Mouse (Mus musculus) embryonic facial prominence, embryonic 12.5 days (tissue): ENCODE measurements around the gene Sort1. TPM values are rescaled to one million over a fixed set of nuclear protein-coding genes. Genes with fewer than 3 reads are reported as not detected.

Experiments used
- ATAC-seq: fragments of 200-750 bp; cut with Nextera tagmentation; 2 replicates; pipeline ENCODE4 v1.8.0; 2017; ENCODE audit not compliant: insufficient number of reproducible peaks, insufficient read depth, low FRiP score, low TSS enrichment
- H3K27ac ChIP-seq: fragments of 300-500 bp; sonication (generic); 2 replicates; pipeline ENCODE4 v1.5.1; 2016; ENCODE audit warnings: mild to moderate bottlenecking
- H3K27me3 ChIP-seq: fragments of 300-500 bp; sonication (generic); 2 replicates; pipeline ENCODE4 v1.6.1; 2016; ENCODE audit warnings: mild to moderate bottlenecking, moderate library complexity
- H3K36me3 ChIP-seq: fragments of 300-500 bp; sonication (generic); 2 replicates; pipeline ENCODE4 v1.6.1; 2016; ENCODE audit warnings: mild to moderate bottlenecking
- H3K4me1 ChIP-seq: fragments of 300-500 bp; sonication (generic); 2 replicates; pipeline ENCODE4 v1.6.1; 2016
- H3K4me2 ChIP-seq: fragments of 300-500 bp; sonication (generic); replicated peaks from 2 replicates; pipeline ENCODE4 v1.6.1; 2016; ENCODE audit warnings: mild to moderate bottlenecking, moderate library complexity
- H3K4me3 ChIP-seq: fragments of 300-500 bp; sonication (generic); 2 replicates; pipeline ENCODE4 v1.5.1; 2016; ENCODE audit warnings: mild to moderate bottlenecking
- H3K9ac ChIP-seq: fragments of 300-500 bp; sonication (generic); 2 replicates; pipeline ENCODE4 v1.6.1; 2016; ENCODE audit warnings: mild to moderate bottlenecking, moderate library complexity
- H3K9me3 ChIP-seq: fragments of 300-500 bp; sonication (generic); 2 replicates; pipeline ENCODE4 v1.6.1; 2016; ENCODE audit warnings: mild to moderate bottlenecking, moderate library complexity
- WGBS: fragments of 180-500 bp; shearing (Covaris S2); methylation state at CpG from one replicate; pipeline ENCODE4 v1.1.7; 2016; 5-methylcytosine and 5-hydroxymethylcytosine counted together
- polyA plus RNA-seq: library from polyadenylated mRNA; unstranded; fragments of >200 nt; fragmentation: Nextera tagmentation; extraction: Ambion mirVana; gene quantifications from 2 replicates; pipeline ENCODE4 v1.2.1, GENCODE M21; 2016

Gene Sort1
- polyA plus RNA-seq, 1 experiment from 2014 or later: 15.8 TPM

GRCm38 (mm10) chr3:108400442-108400841 lies 116.6 kb downstream of the Sort1 start:
- H3K9ac ChIP-seq: no peak overlapping the region
- H3K4me1 ChIP-seq: peaks cover 11% of the 10 kb centered on the region
- H3K4me3 ChIP-seq: no peak overlapping the region
- 81% methylated on average over 5 of the region's 5 CpGs for WGBS
- H3K4me2 ChIP-seq: no peak overlapping the region
- no peak overlapping the region for H3K27ac ChIP-seq
- H3K36me3 ChIP-seq: peaks cover 19% of the 10 kb centered on the region
- no peaks in the 10 kb centered on the region for H3K9me3 ChIP-seq
- H3K27me3 ChIP-seq: no peaks in the 10 kb centered on the region
- ATAC-seq: no peak

DNA sequence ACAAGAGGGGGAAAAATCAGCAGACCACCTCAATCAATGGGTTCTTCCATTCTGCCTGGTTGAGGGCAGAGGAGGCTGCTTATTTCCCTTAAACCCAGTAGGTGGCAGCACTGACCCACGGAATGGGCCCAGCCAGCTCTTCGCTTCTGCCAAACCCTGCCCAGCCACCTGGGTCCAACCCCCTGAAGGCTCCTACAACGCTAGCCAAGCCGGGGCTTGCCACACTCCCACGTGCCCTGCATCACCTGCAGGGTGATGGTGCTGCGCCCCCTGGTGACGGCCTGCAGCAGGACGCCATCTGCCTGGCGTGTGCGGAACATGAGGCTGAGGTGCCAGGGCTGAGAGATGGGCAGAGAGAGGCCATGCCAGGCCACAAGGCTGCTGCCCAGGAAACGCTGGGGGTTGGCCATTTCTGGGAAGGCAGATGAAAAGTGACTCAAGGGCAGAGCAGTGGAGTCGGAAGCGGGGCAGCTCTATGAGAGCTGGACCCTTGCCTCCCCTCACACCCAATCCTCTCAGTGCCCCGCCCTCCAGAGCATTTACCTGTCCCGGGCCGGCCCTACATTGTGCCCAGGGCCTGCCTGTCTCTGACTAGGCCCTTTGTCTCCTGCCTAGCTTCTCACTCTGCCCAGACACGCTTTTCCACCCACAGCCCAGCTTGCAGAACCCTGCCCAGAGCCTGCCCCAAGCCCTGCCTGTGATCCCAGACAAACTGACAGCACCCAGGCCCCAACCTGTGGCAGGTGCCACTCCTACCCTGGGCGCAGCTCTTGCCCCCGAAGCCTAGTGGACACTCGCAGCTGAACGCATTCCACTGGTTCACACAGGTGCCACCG lies 118.0 kb downstream of the Sort1 start:
- ATAC-seq: peak; percentile 70
- 36% methylated on average over 22 of the region's 22 CpGs for WGBS
- H3K4me2 ChIP-seq: peak overlapping the region; percentile 37

DNA sequence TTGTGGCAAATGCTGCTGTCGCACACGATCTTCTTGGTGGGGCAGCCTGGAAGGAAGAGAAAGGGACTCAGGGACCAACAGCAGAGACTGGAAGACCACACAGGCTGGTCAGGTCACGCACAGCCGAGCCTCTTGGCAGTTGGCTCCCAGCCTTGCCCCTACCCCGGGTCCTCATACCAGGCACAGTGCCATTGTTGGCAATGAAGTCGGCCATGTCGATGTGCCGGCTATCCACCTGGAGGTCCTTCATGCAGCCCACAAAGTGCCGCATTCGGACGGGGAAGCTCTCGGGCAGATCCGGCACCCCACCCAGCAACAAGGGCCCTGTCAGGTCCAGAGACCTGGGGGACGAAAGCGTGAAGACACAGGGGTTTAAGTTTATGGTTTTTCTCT lies 118.6 kb downstream of the Sort1 start:
- Histone ChIP-seq H3K27me3 (no peaks in the 10 kb centered on the region), H3K4me2 (no peak overlapping the region), H3K4me1 (peaks cover 17% of the 10 kb centered on the region), H3K27ac (0 out of 2 replicates have a peak overlapping the region, but pooled peaks have one; percentile 17), H3K9me3 (no peaks in the 10 kb centered on the region), H3K9ac (no peak overlapping the region), H3K36me3 (peaks cover 5% of the 10 kb centered on the region), H3K4me3 (no peak overlapping the region)
- ATAC-seq: no peak
- 90% methylated on average over 15 of the region's 15 CpGs for WGBS

More for the DNA sequence above, 118.0 kb downstream of the Sort1 start:
- Histone ChIP-seq H3K4me1 (peaks cover 17% of the 10 kb centered on the region), H3K27ac (peak overlapping the region; percentile 17; the same call in 1 of the 2 replicates), H3K9ac (peak overlapping the region; percentile 20), H3K36me3 (peaks cover 5% of the 10 kb centered on the region), H3K9me3 (no peaks in the 10 kb centered on the region), H3K27me3 (no peaks in the 10 kb centered on the region), H3K4me3 (no peak overlapping the region)

- Histone ChIP-seq H3K4me1 (peaks cover 27% of the 10 kb centered on the region), H3K27ac (0 out of 2 replicates have a peak overlapping the region, but pooled peaks have one; percentile 23), H3K4me2 (peak overlapping the region; percentile 25; the same call in 1 of the 2 replicates), H3K27me3 (no peaks in the 10 kb centered on the region; the same call in 1 of the 2 replicates), H3K4me3 (no peak overlapping the region), H3K9me3 (no peaks in the 10 kb centered on the region), H3K36me3 (peaks cover 4% of the 10 kb centered on the region; the same call in 1 of the 2 replicates), H3K9ac (no peak overlapping the region)
- 50% methylated on average over 14 of the region's 14 CpGs for WGBS
- ATAC-seq: no peak
Observed at GRCm38 (mm10) chr3:108405536-108406305, 121.8 kb downstream of the Sort1 start.

- no peak overlapping the region for H3K4me2 ChIP-seq
- 89% methylated on average over 24 of the region's 24 CpGs for WGBS
- no peak overlapping the region for H3K9ac ChIP-seq
- H3K27me3 ChIP-seq: no peaks in the 10 kb centered on the region; the same call in 1 of the 2 replicates
- no peak overlapping the region for H3K4me3 ChIP-seq
- ATAC-seq: no peak
- peaks cover 32% of the 10 kb centered on the region for H3K4me1 ChIP-seq
- no peak overlapping the region for H3K27ac ChIP-seq
- peaks cover 4% of the 10 kb centered on the region; the same call in 1 of the 2 replicates for H3K36me3 ChIP-seq
- H3K9me3 ChIP-seq: no peaks in the 10 kb centered on the region
Observed at GRCm38 (mm10) chr3:108406306-108406885, 122.5 kb downstream of the Sort1 start.

DNA sequence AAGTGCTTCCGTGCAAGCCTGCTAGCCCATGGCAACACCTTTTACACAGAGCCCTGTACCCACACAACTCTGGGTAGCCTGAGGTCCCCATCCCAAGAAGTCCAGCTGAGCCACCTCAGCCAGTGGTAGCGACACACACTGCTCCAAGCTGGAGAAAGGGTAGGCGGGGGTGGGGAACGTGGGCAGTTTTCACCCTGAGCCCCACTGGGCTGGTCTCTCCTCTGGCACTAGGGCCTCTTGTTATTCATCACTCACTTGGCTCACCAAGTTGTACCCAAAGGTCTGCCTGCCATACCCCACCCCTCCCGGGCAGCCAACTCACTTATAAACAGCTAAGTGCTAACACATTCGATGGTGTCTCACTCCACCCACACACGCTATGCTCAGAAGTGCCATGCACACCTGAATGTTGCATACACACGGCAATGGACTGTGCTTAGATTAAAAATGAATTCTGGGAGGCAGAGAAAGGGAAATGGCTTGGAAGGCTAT lies 124.7 kb downstream of the Sort1 start:
- no peak overlapping the region for H3K4me2 ChIP-seq
- H3K27me3 ChIP-seq: no peaks in the 10 kb centered on the region; the same call in 1 of the 2 replicates
- H3K36me3 ChIP-seq: peaks cover 23% of the 10 kb centered on the region
- 89% methylated on average over 8 of the region's 8 CpGs for WGBS
- no peak overlapping the region for H3K9ac ChIP-seq
- H3K27ac ChIP-seq: no peak overlapping the region
- ATAC-seq: no peak
- no peak overlapping the region for H3K4me3 ChIP-seq
- H3K9me3 ChIP-seq: peaks cover 6% of the 10 kb centered on the region; the same call in 1 of the 2 replicates
- H3K4me1 ChIP-seq: peaks cover 33% of the 10 kb centered on the region

GRCm38 (mm10) chr3:108409656-108410358 lies 125.9 kb downstream of the Sort1 start:
- Histone ChIP-seq H3K4me1 (peaks cover 36% of the 10 kb centered on the region), H3K4me2 (peak overlapping the region; percentile 33), H3K4me3 (peak overlapping the region; percentile 13; the same call in 1 of the 2 replicates), H3K9me3 (peaks cover 13% of the 10 kb centered on the region), H3K27me3 (peaks cover 3% of the 10 kb centered on the region; the same call in 1 of the 2 replicates), H3K36me3 (peaks cover 31% of the 10 kb centered on the region), H3K27ac (peak overlapping the region; percentile 75), H3K9ac (0 out of 2 replicates have a peak overlapping the region, but pooled peaks have one; percentile 29)
- WGBS: 53% methylated on average over 8 of the region's 8 CpGs
- ATAC-seq: no peak

GRCm38 (mm10) chr3:108410359-108410714 lies 126.5 kb downstream of the Sort1 start:
- no peak for ATAC-seq
- Histone ChIP-seq H3K27me3 (peaks cover 9% of the 10 kb centered on the region; the same call in 1 of the 2 replicates), H3K4me3 (peak overlapping the region; percentile 13; the same call in 1 of the 2 replicates), H3K9ac (0 out of 2 replicates have a peak overlapping the region, but pooled peaks have one; percentile 29), H3K36me3 (peaks cover 31% of the 10 kb centered on the region), H3K4me1 (peaks cover 36% of the 10 kb centered on the region), H3K27ac (peak overlapping the region; percentile 75), H3K4me2 (peak overlapping the region; percentile 33), H3K9me3 (peaks cover 13% of the 10 kb centered on the region)
- 23% methylated on average over 5 of the region's 5 CpGs for WGBS
